Mouse (Mus musculus) erythroblast, adult 5-6 weeks (primary cell): ENCODE data around the gene Gng3. TPM values are rescaled to one million over a fixed set of nuclear protein-coding genes. Genes with fewer than 3 reads are reported as not detected.
"Not testable (repeated sequence)": the region's sequence is repeated elsewhere in the genome, so short reads cannot be mapped to it uniquely, and the experiment has no call there.

Experiments used
- ATAC-seq: replicated peaks from 2 replicates; pipeline ENCODE4 v1.8.0; 2016; ENCODE audit warnings: moderate number of reproducible peaks, mild to moderate bottlenecking, moderate TSS enrichment, inconsistent platforms; ENCODE audit not compliant: poor library complexity, low FRiP score, severe bottlenecking
- total RNA-seq, 2 experiments: library from RNA; stranded (forward) in 1 of 2; stranded (reverse) in 1 of 2; fragments of 150-400 nt in 1 of 2; fragments of 200-764, 138-1000 nt in 1 of 2; gene quantifications; 2 replicates each; pipeline versions ENCODE4 v1.2.3 to v1.2.4; 2015 to 2017; ENCODE audit warnings: low replicate concordance in 2 of 2

Gng3 gene
- total RNA-seq (2015; ENCODE audit: low replicate concordance) (not detected in 2 replicates), total RNA-seq (2017; ENCODE audit: low replicate concordance) (0.56 TPM in 1 of 2 replicates, not detected in the other)

DNA sequence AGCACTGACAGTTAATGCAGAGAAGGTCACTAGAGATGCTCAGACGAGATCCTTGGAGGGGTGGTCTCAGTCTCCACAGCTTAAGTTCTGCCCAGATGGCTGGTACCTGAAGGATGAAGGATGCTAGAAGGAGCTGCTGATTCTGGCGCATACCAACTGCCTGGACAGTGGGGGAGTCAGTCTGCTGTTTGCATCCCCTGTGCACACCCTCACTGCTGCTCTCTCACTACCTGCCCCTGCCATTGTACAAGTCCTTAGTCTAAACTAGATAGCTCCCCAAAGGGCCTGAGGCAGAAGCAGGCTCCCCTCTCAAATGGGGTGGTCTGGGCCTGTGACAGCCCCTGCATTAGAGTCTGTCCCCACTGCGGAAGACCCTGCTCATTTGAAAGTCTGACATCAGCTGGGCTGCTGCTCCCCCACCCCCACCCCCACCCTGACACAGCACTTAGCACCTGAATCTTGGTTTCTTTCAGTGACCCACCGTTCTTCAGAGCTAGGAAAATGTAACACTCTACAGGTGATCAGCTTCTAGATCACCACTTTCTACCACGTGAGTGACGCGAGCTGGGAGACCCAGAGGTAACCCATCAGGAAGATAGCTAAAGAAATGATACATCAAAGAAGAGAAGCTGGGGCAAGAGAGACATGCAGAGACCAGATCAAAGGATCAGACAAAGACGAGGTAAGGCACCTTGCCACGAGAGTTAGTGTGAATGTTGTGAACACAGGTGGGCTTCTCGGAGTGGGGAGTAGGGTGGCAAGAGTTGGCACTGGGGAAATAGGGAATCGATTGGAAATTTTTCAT lies at the start of gene Gng3:
Gene Gng3, minus strand, starts transcription at position 92 of the 805 bp plus-strand sequence.
- no peak for ATAC-seq

DNA sequence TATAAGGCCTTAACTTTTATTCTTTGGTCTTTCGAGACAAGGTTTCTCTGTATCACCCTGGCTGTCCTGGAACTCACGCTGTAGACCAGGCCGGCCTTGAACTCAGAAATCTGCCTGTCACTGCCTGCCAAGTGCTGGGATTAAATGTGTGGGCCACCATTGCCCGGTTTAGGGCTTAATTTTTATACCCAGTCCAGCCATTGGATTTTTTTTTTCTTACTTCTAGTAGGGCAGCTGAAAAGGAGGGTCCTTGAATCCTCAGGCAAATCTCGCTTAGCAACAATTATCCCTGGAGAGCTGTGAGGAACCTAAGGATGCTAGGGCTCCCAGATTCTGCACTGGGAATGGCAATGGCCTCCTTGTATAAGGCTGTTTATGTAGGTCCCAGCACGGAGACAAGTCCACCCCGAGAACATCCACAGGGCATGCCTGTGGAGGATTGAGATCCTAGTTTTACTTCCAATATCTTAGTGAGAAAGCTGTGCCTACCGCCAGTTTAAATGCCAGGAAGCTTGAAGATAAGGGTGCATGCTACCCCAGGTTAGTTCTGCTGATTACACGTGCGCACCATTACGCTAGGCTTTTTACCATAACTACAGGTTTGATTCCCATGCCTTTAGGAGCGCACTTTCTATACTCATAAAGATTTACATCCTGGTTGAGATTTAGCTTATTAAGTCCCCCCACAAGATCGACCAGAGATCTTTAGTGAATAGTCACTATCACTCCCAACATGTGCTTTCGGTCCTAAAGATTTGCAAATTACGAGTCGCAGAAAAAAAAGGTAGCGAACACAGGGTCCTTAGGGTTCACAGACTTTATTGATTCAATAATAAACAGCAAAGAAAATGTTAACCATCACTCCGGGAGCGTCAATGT lies 48.8 kb upstream of the Gng3 start:
- ATAC-seq = 0 out of 2 replicates have a peak, but pooled peaks have one; percentile 27

DNA sequence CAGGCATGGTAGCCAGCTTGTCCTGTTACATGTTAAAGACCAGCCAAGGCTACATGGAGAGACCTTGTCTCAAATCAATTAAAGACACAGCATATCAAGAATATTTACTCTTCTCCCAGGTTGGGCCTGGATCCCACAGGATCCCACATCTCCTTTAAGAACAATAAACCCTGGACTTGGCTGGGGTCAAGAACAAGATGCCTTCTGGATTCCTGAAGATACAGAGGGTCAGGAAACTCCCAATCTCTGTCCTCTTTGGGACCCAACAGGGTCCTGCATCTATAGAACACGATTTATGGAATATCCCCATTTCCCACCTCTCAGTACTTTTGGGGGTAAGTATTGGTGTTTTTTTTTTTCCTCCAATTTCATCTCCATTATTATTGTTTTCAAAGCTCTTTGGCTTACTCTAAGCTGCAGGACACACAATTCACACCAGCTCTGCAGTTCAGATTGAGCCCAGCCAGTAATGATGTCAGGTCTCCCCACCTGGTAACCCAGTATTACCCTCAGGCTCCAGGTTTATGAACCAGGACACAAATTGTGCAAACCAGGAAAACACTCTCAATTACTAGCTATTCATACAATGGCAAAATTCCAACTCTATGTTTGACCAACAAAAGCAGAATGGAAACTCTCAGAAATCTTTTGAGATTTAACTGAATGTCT lies 48.1 kb upstream of the Gng3 start:
- no peak for ATAC-seq

DNA sequence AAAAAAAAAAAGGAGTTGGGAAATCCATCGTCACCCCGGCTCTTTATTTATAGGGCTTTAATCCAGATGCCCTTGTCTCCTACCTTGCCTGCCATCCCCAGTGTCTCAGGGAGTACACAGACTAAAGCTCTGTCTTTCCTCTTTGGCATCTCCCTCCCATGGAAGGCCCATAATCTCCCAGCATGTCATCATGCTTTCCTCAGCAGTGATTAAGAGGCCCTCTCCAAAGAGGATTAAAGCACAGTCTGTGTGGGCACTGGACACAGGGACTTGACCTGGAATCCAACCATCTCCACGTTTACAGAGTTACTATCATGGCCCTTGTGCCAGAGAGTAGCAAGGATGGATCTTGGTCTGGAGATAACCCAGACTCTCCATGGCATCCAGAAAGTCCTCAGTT lies 44.6 kb upstream of the Gng3 start, which contains the start of the genes Lbhd1 and Gm49403:
Gene Lbhd1, plus strand, starts transcription at position 117 of the 400 bp plus-strand sequence.
Gene Gm49403, plus strand, starts transcription at position 315 of the 400 bp plus-strand sequence.
- ATAC-seq = no peak

DNA sequence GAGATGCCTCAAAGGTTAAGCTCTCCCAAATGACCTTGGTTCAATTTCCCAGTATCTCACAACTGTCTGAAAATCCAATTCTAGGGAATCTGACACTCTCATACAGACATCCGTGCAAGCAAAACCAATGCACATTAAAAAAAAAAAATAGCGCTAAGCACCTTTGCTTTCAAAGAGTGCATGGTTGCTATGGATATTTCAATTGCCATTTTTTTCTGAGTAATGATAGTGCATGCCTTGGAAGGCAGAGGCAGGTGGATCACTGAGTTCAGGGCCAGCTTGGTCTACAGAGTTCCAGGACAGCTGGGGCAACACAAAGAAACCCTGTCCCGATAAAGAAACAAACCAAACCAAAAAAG lies 42.0 kb upstream of the Gng3 start:
- no peak for ATAC-seq

DNA sequence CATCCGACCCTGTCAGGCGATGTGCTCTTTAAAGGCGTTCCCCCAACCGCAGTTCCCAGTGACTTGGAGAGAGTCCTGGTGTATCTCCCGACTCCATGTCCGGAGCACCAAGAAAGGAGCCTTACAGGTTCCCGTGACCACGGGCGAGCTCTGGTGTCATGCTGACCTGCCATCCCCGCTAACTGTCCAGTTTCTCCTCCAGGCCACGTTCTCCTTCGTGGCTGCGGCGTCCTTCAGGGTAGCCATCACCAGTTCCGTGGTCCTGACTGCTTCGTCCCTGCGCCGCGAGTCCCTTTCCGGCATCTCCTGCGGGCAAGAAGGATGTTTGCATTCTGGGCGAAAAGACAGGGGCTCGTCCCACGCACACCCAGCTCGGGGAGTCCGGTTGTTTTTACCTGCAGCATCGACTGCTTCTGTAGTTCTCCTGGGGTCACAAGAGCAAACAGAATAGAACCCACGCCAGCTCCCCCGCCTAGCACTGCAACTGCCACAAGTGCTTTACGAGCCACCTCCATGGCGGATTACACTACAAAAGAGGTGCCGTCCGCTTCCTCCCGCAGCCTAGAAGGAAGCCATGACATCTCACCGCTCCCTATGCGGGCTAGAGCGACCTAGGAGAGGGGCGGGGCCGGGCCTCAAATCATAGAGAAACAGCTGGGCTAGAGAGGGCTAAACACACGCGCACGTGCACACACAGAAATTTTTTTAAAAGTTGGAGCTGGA lies 41.5 kb upstream of the Gng3 start, which contains the start of gene Uqcc3:
Gene Uqcc3, minus strand, starts transcription at position 613 of the 723 bp plus-strand sequence.
- ATAC-seq = peak; percentile 98

DNA sequence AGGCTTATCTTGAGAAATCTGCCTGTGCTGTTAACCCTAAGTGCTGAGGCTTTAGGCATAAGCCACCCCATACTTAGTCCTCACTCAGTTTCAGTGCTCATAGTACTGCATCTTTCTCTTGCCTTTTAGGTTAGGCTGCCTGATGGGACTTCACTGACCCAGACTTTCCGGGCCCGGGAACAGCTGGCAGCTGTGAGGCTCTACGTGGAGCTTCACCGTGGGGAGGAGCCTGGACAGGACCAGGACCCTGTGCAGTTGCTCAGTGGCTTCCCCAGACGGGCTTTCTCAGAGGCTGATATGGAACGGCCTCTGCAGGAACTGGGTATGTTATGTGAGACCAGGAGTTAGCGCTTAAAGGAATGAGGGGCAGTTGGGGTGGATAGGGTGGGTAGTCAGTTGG lies 36.0 kb upstream of the Gng3 start:
- no peak for ATAC-seq

DNA sequence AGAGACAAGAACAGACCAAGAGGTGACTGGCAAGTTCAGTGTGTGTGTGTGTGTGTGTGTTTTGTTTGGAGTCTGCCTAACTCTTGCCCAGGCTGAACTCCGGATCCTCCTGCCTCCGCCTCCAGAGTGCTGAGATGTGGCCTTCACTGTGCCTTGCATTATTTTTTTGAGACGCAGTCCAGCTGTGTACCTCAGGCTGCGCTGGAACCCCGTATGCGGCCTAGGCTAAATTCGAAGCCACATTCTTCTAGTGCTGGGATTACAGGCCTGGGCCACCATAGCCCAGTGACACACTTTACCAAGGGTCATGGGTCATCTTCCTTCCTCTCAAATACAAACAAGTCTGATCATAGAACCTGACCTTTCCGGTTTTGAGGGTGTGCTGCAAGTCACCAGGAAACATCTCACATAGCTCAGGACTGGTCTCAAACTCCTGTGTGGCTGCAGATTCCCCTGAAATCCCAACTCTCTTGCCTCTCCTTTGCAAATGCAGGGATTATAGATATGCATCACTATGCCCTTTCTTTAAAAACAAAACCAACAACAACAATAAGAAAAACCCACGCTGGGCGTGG lies 33.4 kb upstream of the Gng3 start:
- no peak for ATAC-seq

DNA sequence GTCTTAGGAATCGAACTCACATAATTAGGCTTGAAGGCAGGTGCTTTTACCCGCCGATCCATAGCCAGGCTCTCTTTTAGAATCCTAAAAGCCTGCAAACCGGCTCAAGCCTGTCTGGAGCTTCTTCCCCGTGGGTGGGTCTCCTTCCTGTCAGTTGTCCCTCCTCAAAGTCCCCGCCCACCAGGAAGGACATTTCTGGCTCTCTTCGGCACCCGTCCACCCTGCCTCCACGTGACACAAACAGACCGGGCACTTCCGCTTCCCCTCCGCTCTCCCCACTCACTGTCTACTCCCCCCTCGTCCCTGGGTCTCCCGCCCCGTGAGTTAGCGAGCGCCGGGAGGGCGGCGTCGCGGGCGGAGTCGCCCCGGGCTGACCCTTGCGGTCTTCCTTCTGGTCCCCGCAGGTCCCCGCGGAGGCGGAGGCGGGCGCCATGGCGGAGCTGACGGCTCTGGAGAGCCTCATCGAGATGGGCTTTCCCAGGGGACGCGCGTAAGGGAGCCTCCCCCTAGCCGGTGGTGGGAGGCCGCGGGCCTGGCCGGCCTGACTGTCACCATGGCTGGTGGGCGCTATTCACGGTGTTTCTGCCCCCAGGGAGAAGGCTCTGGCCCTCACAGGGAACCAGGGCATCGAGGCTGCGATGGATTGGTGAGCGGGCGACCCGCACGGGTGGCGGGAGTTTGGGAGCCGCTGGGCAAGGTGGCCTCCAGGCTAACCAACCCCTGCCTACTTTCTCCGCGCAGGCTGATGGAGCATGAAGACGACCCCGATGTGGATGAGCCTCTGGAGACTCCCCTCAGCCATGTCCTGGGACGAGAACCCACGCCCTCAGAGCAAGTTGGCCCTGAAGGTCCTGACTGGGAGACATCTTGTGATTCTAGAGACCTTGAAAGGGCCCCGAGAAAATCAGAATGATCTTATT lies 32.5 kb upstream of the Gng3 start, which contains the start of gene Ubxn1:
Gene Ubxn1, plus strand, starts transcription at position 230 of the 920 bp plus-strand sequence.
- ATAC-seq = peak; percentile 98

DNA sequence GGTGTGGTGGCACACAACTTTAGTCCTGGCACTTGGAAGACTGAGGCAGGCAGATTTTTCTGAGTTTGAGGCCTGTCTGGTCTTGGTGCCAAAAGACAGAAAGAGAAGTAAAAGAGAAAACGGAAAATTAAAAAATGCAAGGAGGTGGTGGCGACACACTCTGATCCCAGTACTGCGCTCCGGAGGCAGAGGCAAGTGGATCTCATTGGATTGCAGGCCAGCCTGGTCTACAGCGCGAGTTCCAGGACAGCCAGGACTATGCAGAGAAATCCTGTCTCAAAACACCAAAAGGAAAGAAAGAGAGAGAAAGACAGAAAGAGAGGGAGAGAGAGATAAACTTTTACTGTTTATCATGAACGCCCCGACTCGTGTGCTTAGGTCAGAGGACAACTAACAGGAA lies 31.8 kb upstream of the Gng3 start:
- ATAC-seq = peak; percentile 9; the same call in 1 of the 2 replicates

DNA sequence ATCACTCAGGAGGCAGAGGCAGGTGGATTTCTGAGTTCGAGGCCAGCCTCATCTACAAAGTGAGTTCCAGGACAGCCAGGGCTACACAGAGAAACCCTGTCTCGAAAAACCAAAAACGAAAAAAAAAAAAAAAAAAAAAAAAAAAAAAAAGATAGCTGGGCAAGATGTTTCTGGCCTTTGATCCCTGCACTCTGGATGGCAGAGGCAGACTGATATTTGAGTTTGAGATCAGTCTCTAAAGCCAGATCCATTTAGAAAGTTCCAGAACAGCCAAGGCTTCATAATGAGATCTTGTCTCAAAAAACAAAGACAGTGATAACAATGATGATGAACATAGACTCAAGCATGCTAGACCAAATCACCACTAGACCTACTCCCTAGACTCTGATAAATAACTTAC lies 31.4 kb upstream of the Gng3 start:
- ATAC-seq = not testable (repeated sequence)

DNA sequence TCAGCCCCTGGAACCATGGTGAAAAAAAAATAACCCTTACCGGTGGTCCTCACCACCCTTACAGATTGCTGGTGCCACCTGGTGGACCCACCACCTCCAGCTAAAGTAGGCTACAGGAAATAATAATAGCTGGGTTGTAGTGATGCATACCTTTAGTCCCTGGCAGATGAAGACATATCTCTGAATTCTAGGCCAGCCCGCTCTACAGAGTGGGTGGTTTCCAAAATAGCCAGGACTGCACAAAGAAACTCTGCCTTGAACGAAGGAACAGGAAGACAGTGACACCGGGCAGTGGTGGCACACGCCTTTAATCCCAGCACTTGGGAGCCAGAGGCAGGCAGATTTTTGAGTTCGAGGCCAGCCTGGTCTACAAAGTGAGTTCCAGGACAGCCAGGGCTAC lies 25.3 kb upstream of the Gng3 start:
- ATAC-seq = no peak

DNA sequence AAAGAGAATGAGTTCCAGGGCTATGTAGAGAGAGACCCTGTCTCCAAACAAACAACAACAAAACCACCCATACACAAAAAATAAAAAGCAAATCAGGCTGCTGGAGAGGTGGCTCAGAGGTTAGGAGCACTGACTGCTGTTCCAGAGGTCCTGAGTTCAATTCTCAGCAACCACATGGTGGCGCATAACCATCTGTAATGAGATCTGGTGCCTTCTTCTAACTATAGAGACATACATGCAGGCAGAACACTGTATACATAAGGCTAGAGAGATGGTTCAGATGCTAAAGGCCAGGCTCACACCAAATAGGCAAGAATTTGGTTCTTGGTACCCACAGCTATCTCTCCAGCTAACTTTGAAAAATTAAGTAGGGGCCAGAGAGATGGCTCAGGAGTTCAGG lies 20.0 kb upstream of the Gng3 start:
- no peak for ATAC-seq

DNA sequence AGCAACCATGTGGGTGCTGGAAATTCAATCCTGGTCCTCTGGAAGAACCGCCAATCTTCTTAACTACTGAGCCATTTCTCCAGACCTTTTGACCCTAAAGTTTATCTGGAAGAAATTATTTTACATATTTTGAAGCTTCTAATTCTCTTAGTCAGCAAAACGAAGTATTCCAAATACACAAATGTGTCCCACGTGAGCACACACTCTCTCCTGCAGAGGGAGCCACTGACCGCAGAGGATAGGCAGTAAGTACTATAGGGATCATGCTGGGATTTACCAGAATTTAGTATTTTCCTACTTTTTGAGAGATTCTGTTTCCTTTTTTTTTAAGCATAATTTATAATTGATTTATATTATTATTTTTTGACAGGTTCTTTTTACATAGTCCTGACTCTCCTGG lies 18.7 kb upstream of the Gng3 start:
- peak; percentile 83 for ATAC-seq

DNA sequence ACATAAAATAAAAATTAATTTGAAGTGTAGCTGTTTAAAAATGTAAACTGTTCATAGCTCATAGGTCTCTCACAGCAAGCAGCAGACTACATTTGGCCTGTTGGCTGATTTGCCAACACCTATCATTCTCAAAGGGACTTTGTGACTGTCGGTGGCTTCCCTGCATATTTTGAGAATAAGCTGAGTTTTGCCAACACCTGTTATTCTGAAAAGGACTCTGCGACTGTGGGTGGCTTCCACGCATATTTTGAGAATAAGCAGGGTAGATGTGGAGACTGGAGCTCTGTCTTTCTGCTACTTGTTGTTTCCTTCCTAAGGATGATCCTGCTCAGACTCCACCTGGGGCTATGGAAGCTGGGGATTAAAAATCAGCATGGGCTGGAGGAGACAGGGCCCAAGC lies 14.1 kb upstream of the Gng3 start:
- no peak for ATAC-seq

DNA sequence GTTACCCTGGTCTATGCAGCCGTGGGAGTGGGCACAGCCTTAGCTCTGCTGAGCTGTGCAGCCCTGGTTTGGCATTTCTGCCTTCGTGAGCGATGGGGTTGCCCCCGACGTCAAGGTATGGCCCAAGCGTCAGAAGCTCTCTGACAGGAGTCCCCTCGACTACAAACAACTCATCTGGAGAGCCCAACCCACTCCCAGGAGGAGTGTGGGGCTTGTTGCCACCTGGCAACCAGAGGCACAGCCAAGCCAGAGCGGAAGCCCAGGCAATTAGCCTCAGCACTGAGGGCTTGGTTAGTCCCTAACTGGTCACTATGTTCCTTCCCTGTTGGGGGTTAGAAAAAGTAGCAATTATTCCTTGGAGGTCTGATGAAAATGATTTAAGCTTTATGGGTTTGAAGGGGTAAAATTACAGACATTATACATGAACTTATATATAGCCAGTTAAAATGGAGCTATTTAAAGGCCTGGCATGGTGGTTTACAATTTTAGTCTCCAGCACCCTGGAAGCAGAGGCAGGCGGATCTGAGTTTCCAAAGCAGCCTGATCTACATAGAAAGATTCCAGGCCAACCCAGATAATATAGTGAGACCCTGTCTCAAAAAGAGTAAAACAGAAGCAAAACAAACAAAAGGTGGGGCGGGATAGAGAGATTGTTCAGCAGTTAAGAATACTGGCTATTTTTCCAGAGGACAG lies 13.4 kb upstream of the Gng3 start:
- ATAC-seq = no peak

DNA sequence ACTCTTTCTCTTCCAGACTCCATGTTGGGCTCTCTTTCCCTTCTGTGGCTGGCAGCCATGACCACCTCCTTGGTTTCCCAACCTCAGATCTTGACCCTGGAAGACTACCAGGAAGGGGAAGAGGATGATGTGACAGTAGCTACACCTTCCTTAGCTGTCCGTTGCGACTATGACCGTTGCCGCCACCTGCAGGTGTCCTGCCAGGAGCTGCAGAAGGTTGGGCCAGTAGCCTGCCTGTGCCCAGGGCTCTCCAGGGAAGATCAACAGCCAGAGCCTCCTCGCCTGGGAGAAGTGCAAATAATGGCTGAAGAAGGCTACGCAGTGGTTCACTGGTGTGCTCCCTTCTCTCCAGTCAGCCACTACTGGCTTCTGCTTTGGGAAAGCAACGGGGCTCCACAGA lies 12.6 kb upstream of the Gng3 start:
- ATAC-seq = no peak
